ENCODE assay signal across 24 mouse cellular contexts in genomic region chr17:26075246-26075645, GRCm38 (mm10). TPM values are rescaled to one million over a fixed set of nuclear protein-coding genes. Genes with fewer than 3 reads are reported as not detected.
A peak's percentile ranks its signal among the peaks of the same experiment; 100 is the strongest.
DNase-seq lines count a peak whose midpoint lies in the region; ATAC-seq and TF ChIP-seq lines count a peak whose summit lies in the region.
"Had no signal": no experiment of that assay in that cellular context is flagged by ENCODE, and none has a peak within 500 bp of the region (broad histone marks: within the 10 kb centered on the region; RNA-seq: fewer than 3 reads in every experiment).

No protein-coding gene starts in this region.

- DNase-seq in gastrocnemius, adult 2 months, result no peak
- no peak for DNase-seq in gastrocnemius, adult 18-20 months (ENCODE audit: low spot score)
- peak; percentile 86 for DNase-seq in right cerebral cortex, adult 18-20 months
- no peak for DNase-seq in right cerebral cortex, postnatal 4 days
- DNase-seq in left cerebral cortex, adult 9 months (ENCODE audit: low spot score in 2 of 2), result peak; percentile 78 to 83
- DNase-seq in right cerebral cortex, postnatal 36 days (ENCODE audit: low spot score in 2 of 2), result peak; percentile 71 to 79
- no peak for DNase-seq in kidney, postnatal 36 days
- no peak for DNase-seq in lung, postnatal 0 days (ENCODE audit: low spot score)
- DNase-seq: adrenal gland, postnatal 25 days; cerebellum, adult 11-12 months; cerebellum, postnatal 14 days; forebrain, postnatal 0 days; gastrocnemius, postnatal 25 days; heart, adult 18-20 months; heart, postnatal 14 days; kidney, postnatal 25 days; thymus, postnatal 25 days had no signal

- TF ChIP-seq CTCF in gastrocnemius, adult 2 months (IDR thresholded peaks at IDR 0.05), result no peak
- no peak for TF ChIP-seq CTCF in lung, postnatal 0 days (IDR thresholded peaks at IDR 0.05)

- no peak overlapping the region for H3K4me3 ChIP-seq in gastrocnemius, adult 2 months
- H3K4me3 ChIP-seq in lung, postnatal 0 days (ENCODE audit: low read depth, low read length), result no peak overlapping the region
- H3K4me3 ChIP-seq: embryonic facial prominence, embryonic 12.5 days; heart, embryonic 13.5 days had no signal

- ATAC-seq in lung, postnatal 0 days, result no peak
- ATAC-seq: CD4-positive, CD25-positive, alpha-beta regulatory T cell, adult 4 months; forebrain, postnatal 0 days; hindbrain, postnatal 0 days; intestine, embryonic 16.5 days had no signal

- WGBS in lung, postnatal 0 days, result 59% methylated on average over 3 of the region's 3 CpGs

- H3K27ac ChIP-seq in gastrocnemius, adult 2 months, result peak overlapping the region; percentile 52
- no peak overlapping the region for H3K27ac ChIP-seq in lung, postnatal 0 days (ENCODE audit: low read length)
- H3K27ac ChIP-seq: embryonic facial prominence, embryonic 12.5 days; heart, embryonic 13.5 days; hindbrain, postnatal 0 days; macrophage; stomach, postnatal 0 days had no signal

- H3K9me3 ChIP-seq in lung, postnatal 0 days (ENCODE audit: low read length), result no peaks in the 10 kb centered on the region
- H3K9me3 ChIP-seq: embryonic facial prominence, embryonic 12.5 days; heart, embryonic 13.5 days had no signal

- no peak for TF ChIP-seq EP300 in lung, postnatal 0 days (IDR thresholded peaks at IDR 0.05)

- no peaks in the 10 kb centered on the region; the same call in 1 of the 2 replicates for H3K4me1 ChIP-seq in lung, postnatal 0 days (ENCODE audit: insufficient read depth, low read depth, low read length)
- H3K4me1 ChIP-seq: embryonic facial prominence, embryonic 12.5 days had no signal

- H3K36me3 ChIP-seq in lung, postnatal 0 days (ENCODE audit: insufficient read depth, low read length), result no peaks in the 10 kb centered on the region
- H3K36me3 ChIP-seq: embryonic facial prominence, embryonic 12.5 days; heart, embryonic 13.5 days had no signal

- no peak overlapping the region for H3K9ac ChIP-seq in lung, postnatal 0 days (replicated peaks; ENCODE audit: low read depth)
- H3K9ac ChIP-seq: embryonic facial prominence, embryonic 12.5 days; forebrain, postnatal 0 days; heart, embryonic 13.5 days had no signal

- no peaks in the 10 kb centered on the region for H3K27me3 ChIP-seq in lung, postnatal 0 days (replicated peaks; ENCODE audit: insufficient read depth, low read length)
- H3K27me3 ChIP-seq: embryonic facial prominence, embryonic 12.5 days had no signal

- H3K4me2 ChIP-seq in lung, postnatal 0 days (replicated peaks; ENCODE audit: low read depth, low read length), result no peak overlapping the region
- H3K4me2 ChIP-seq: embryonic facial prominence, embryonic 12.5 days; heart, embryonic 13.5 days had no signal

- intact Hi-C loops in gastrocnemius, adult 2 months (cut with DNase I), result no loop called here

RNA-seq across cellular contexts. Expression of gene Rab11fip3, which starts 5.9 kb away (rescaled TPM):
- total RNA-seq in gastrocnemius, adult 2 months (2021), result 10 to 100 TPM; 76.3 to 92.0 TPM
- total RNA-seq in gastrocnemius, adult 18-20 months (2021), result 10 to 100 TPM; 88.9 to 96.2 TPM
- 7.2 and 9.3 TPM in 2 replicates for polyA plus RNA-seq in lung, postnatal 0 days (2015; fragmentation: Nextera tagmentation; extraction: Ambion mirVana)

RNA-seq across cellular contexts. Expression of gene Decr2, which starts 14.9 kb away (rescaled TPM):
- 1 to 10 TPM; 2.1 to 3.0 TPM for total RNA-seq in gastrocnemius, adult 2 months (2021)
- total RNA-seq in gastrocnemius, adult 18-20 months (2021), result 1 to 10 TPM; 2.6 to 2.8 TPM
- 18.7 and 23.8 TPM in 2 replicates for polyA plus RNA-seq in lung, postnatal 0 days (2015; fragmentation: Nextera tagmentation; extraction: Ambion mirVana)

RNA-seq across cellular contexts. Expression of gene Nme4, which starts 20.2 kb away (rescaled TPM):
- 1 to 10 TPM; 1.6 to 2.5 TPM for total RNA-seq in gastrocnemius, adult 2 months (2021)
- 1 to 10 TPM; 2.5 to 2.9 TPM for total RNA-seq in gastrocnemius, adult 18-20 months (2021)
- 8.5 and 9.2 TPM in 2 replicates for polyA plus RNA-seq in lung, postnatal 0 days (2015; fragmentation: Nextera tagmentation; extraction: Ambion mirVana)

RNA-seq across cellular contexts. Expression of gene Tmem8, which starts 37.9 kb away (rescaled TPM):
- under 1 TPM; 0.67 to 0.92 TPM for total RNA-seq in gastrocnemius, adult 2 months (2021)
- total RNA-seq in gastrocnemius, adult 18-20 months (2021), result 1 to 10 TPM; 2.0 to 3.9 TPM
- polyA plus RNA-seq in lung, postnatal 0 days (2015; fragmentation: Nextera tagmentation; extraction: Ambion mirVana), result 7.9 and 9.1 TPM in 2 replicates

RNA-seq across cellular contexts. Expression of gene Mrpl28, which starts 48.1 kb away (rescaled TPM):
- 10 to 100 TPM; 54.1 to 73.2 TPM for total RNA-seq in gastrocnemius, adult 2 months (2021)
- 10 to 100 TPM; 57.4 to 66.2 TPM for total RNA-seq in gastrocnemius, adult 18-20 months (2021)
- polyA plus RNA-seq in lung, postnatal 0 days (2015; fragmentation: Nextera tagmentation; extraction: Ambion mirVana), result 109 and 110 TPM in 2 replicates

Comparison
In these comparisons a context has a peak if more than half of its experiments do, and no peak if none do; other contexts are left out.
1. DNase-seq: peak in right cerebral cortex, adult 18-20 months (single experiment), left cerebral cortex, adult 9 months (2 of 2) and right cerebral cortex, postnatal 36 days (2 of 2); none in gastrocnemius, adult 2 months (single experiment), gastrocnemius, adult 18-20 months (single experiment), right cerebral cortex, postnatal 4 days (single experiment), kidney, postnatal 36 days (0 of 2) and lung, postnatal 0 days (single experiment).